Mouse (Mus musculus) ES-E14 (cell line): Measurements from ENCODE around the gene Gm21915. TPM values are rescaled to one million over a fixed set of nuclear protein-coding genes. Genes with fewer than 3 reads are reported as not detected.
A peak's percentile ranks its signal among the peaks of the same experiment; 100 is the strongest.

Experiments used
- DNase-seq: peaks from one replicate; pipeline ENCODE4 v3.0.0-alpha.2; 2013; ENCODE audit warnings: low read depth, low spot score
- H3K27ac ChIP-seq: 2 replicates; pipeline ENCODE4 v1.5.1; 2012; ENCODE audit warnings: low read depth, mild to moderate bottlenecking, low read length, moderate library complexity, mixed read lengths; ENCODE audit not compliant: poor library complexity, insufficient read depth, severe bottlenecking
- H3K36me3 ChIP-seq: 2 replicates; pipeline ENCODE4 v1.6.1; 2012; ENCODE audit warnings: mild to moderate bottlenecking, low read length, moderate library complexity, mixed read lengths; ENCODE audit not compliant: control insufficient read depth, poor library complexity, insufficient read depth, severe bottlenecking
- H3K4me1 ChIP-seq, 2 experiments: fragments of 150-350 bp in 1 of 2; sonication (generic) in 1 of 2; 2 replicates each; pipeline ENCODE4 v1.6.1; 2012; ENCODE audit warnings: low read length in 2 of 2, mild to moderate bottlenecking in 1 of 2, mixed read lengths in 1 of 2; ENCODE audit not compliant: control insufficient read depth in 2 of 2, insufficient read depth in 2 of 2, poor library complexity in 1 of 2
- H3K4me3 ChIP-seq, 2 experiments: fragments of 150-350 bp in 1 of 2; sonication (generic) in 1 of 2; 2 replicates each; pipeline ENCODE4 v1.5.1; 2012; ENCODE audit warnings: low read length in 2 of 2, low read depth in 1 of 2, mild to moderate bottlenecking in 1 of 2, mixed read lengths in 1 of 2; ENCODE audit not compliant: insufficient read depth in 1 of 2, poor library complexity in 1 of 2, severe bottlenecking in 1 of 2
- H3K9ac ChIP-seq: 2 replicates; pipeline ENCODE4 v1.6.1; 2012; ENCODE audit warnings: low read depth, mild to moderate bottlenecking, low read length, mixed read lengths; ENCODE audit not compliant: poor library complexity, insufficient read depth, severe bottlenecking
- H3K9me3 ChIP-seq: fragments of 150-350 bp; sonication (generic); 2 replicates; pipeline ENCODE4 v1.6.1; 2012; ENCODE audit warnings: low read depth, mild to moderate bottlenecking, low read length; ENCODE audit not compliant: control insufficient read depth, insufficient read depth
- CHD2 ChIP-seq: IDR thresholded peaks from 2 replicates; pipeline ENCODE4 v1.6.1; 2014; ENCODE audit warnings: mild to moderate bottlenecking, low read depth, low read length, inconsistent platforms
- HCFC1 ChIP-seq: IDR thresholded peaks from 2 replicates; pipeline ENCODE4 v1.6.1; 2012; ENCODE audit warnings: low read length, inconsistent platforms, borderline replicate concordance; ENCODE audit not compliant: insufficient read depth
- MAFK ChIP-seq: IDR thresholded peaks from 2 replicates; pipeline ENCODE4 v1.6.1; 2014; ENCODE audit warnings: mild to moderate bottlenecking, low read depth, low read length, inconsistent platforms; ENCODE audit not compliant: insufficient read depth
- ZC3H11A ChIP-seq: IDR thresholded peaks from 2 replicates; pipeline ENCODE4 v1.6.1; 2012; ENCODE audit warnings: low read depth, mild to moderate bottlenecking, inconsistent platforms, low read length, borderline replicate concordance
- ZNF384 ChIP-seq: IDR thresholded peaks from 2 replicates; pipeline ENCODE4 v1.6.1; 2012; ENCODE audit warnings: low read depth, low read length, inconsistent platforms
- in situ Hi-C, 2 experiments: fragments of 600-800 bp; cut with MboI; formaldehyde crosslinking; loops; one replicate each; pipeline ENCODE4 v1.15.1; 2025; ENCODE audit warnings: low sequenced_read_pairs in 2 of 2, inconsistent platforms in 1 of 2; ENCODE audit not compliant: unreplicated experiment in 2 of 2
- total RNA-seq: library from RNA; depleted of rRNA; stranded (reverse); fragments of 300-350 nt; gene quantifications from 2 replicates; pipeline ENCODE4 v1.2.3, GENCODE M21; 2012

The Gm21915 gene
- total RNA-seq, 1 experiment = 0.71 TPM

DNA sequence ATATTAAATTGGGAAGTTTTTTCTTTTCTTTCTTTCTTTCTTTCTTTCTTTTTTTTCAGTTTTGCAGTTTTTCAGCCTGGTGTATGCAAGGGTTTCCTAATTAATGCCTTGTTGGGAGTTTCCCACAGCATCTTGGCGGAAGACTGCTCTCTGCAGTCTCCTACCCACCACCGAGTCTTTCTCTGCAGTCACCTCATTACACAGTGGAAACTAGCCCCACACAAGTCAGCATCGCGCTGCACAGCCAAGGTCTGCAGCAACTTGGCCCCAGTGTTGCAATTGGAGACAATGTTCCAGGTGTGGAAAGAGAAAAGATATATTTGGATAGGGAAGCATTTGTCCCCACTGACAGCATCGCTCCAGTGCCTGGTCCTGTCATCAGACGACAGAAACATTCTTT, 20.4 kb upstream of the Gm21915 start:
- in situ Hi-C loops = no loop called here
- no peaks in the 10 kb centered on the region for H3K36me3 ChIP-seq

DNA sequence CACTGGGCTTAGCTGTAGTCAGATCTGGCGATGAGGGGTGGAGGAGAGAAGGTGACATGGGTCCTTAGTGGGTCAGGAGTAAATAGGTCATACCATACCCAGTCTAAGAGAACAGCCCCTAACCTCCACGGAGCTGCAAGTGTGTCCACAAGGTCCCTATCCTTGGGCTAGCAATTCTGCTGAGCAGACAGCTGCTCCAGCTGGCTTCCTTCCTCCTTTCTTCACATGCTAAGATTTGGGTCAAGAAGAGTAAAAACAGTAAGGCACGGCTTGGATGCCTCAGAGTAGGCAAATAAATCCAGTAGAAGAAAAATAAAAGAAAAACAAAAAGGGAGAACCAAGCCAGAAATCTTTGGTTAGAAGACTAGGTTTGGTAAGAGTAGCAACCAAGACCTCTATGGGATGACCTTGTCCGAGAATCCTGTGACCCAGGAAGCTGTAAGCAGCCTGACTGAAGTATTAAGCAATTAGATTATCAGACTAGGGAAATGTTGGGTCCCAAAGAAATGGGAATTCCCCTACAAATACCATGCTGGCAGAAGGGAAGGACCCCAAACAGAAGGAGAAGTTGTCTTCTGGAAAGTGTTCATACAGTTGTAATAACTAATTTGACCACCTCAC, 19.1 kb upstream of the Gm21915 start:
- H3K36me3 ChIP-seq = no peaks in the 10 kb centered on the region
- no peaks in the 10 kb centered on the region for H3K9me3 ChIP-seq
- no peak overlapping the region for H3K9ac ChIP-seq
- H3K4me1 ChIP-seq = peaks cover 0 to 3% of the 10 kb centered on the region in 2 experiments; a peak in 1 of 4 replicates
- in situ Hi-C loops = no loop called here
- no peak overlapping the region for H3K27ac ChIP-seq
- H3K4me3 ChIP-seq = no peak overlapping the region
- DNase-seq = no peak
- TF ChIP-seq CHD2 (no peak), ZC3H11A (no peak), HCFC1 (no peak)

More for the DNA sequence above, 20.4 kb upstream of the Gm21915 start:
- Histone ChIP-seq H3K4me3 (no peak overlapping the region), H3K27ac (no peak overlapping the region), H3K9me3 (no peaks in the 10 kb centered on the region), H3K9ac (no peak overlapping the region), H3K4me1 (peaks cover 0 to 3% of the 10 kb centered on the region in 2 experiments; a peak in 1 of 4 replicates)
- DNase-seq = no peak
- TF ChIP-seq MAFK = no peak
- TF ChIP-seq CHD2 = no peak
- no peak for TF ChIP-seq ZNF384
- no peak for TF ChIP-seq HCFC1
- no peak for TF ChIP-seq ZC3H11A

DNA sequence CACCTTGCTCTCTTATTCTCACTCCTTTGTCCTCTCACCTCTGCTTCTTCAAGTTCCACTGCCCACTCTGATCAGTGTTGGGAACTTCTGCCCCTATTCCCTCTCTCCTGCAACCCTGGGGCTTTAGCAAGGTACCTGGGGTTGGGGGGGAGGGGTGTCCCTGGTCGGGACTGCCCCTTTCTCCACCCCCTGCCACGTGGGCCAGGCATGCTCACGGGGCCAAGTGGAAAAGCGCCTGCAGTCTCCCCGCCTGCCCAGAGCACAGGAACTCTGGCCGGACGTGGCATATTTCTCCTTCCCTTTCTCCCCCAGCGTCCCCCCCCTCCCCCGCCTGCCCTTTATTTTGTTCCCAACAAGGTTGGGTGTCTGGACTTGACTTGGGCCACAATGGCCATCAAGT, 17.7 kb upstream of the Gm21915 start:
- DNase-seq = no peak
- H3K4me3 ChIP-seq = no peak overlapping the region
- in situ Hi-C loops = no loop called here
- H3K36me3 ChIP-seq = no peaks in the 10 kb centered on the region
- no peak for TF ChIP-seq HCFC1
- no peak for TF ChIP-seq MAFK
- TF ChIP-seq ZNF384 = no peak
- no peak for TF ChIP-seq ZC3H11A
- TF ChIP-seq CHD2 = no peak
- H3K27ac ChIP-seq = no peak overlapping the region
- H3K9me3 ChIP-seq = no peaks in the 10 kb centered on the region
- H3K9ac ChIP-seq = no peak overlapping the region
- H3K4me1 ChIP-seq = peaks cover 0 to 3% of the 10 kb centered on the region in 2 experiments; a peak in 1 of 4 replicates

DNA sequence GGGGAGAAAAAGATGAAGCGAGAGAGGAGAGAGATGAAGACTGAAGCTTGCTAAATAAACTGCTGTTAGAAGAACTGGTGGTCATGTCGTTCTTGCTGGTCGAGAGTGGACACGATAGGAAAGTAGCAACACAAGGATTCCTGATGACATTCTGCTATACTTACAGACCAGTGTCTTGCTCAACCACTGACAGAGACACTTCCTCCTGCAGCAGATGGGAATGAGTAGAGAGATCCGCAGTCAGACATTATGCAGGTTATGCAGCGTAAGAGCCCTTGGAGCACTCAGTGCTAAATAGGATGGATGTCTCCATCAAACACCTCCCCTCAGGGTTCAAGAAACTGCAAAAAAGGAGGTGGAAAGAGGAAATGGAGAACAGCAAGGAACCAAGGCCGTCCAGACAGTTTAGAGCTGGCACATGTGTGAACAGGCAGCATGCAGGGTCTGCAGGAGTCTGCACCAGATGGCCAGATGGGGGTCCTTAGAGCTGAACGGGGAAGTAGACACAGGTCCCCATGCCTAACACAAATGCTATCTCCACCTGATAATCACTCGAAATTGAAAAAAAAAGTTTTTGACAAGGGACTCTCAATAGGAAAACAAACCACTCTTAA, 4.1 kb upstream of the Gm21915 start:
- TF ChIP-seq HCFC1 = no peak
- TF ChIP-seq ZNF384 = no peak
- TF ChIP-seq MAFK = no peak
- TF ChIP-seq ZC3H11A = no peak
- no peak for TF ChIP-seq CHD2
- no peak for DNase-seq
- no peaks in the 10 kb centered on the region for H3K36me3 ChIP-seq
- H3K4me1 ChIP-seq = peaks cover 0 to under 1% of the 10 kb centered on the region in 2 experiments; a peak in 1 of 4 replicates
- in situ Hi-C loops = no loop called here
- H3K9me3 ChIP-seq = no peaks in the 10 kb centered on the region
- H3K9ac ChIP-seq = no peak overlapping the region
- no peak overlapping the region for H3K4me3 ChIP-seq
- H3K27ac ChIP-seq = no peak overlapping the region

DNA sequence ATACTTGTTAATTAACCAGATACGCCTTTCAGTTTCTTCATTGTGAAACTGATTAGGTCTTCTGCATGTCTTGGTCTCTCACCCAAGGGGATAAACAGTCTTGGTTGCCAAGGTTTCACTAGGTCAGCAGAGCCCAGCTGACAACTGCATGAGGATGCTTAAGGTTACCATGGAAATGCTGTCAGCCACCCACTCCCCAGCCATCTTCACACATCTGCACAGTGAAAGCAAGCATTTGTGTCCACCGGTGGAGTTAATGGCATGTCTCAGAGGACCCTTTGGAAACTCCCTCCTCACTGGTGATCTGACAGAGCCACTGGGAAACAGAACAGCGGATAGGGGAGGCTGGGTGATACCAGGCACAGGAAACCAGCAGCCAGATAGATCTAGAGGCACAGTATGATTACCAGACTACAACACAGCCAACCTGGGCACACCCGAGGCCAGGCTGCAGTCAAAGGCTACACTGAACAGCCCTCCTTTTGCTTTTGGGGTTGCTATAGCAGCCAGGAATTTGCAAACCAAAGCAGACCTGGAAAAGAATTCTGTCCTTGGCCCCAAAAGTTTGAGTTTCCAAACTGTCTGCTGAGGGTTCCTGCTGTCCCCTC, 1.0 kb downstream of the Gm21915 start:
- H3K9me3 ChIP-seq = no peaks in the 10 kb centered on the region
- no peak for TF ChIP-seq ZC3H11A
- 0 out of 2 replicates have a peak, but pooled peaks have one; percentile 21 for TF ChIP-seq MAFK
- TF ChIP-seq ZNF384 = no peak
- DNase-seq = no peak
- no peaks in the 10 kb centered on the region for H3K36me3 ChIP-seq
- no peak overlapping the region for H3K9ac ChIP-seq
- peaks cover 0 to 6% of the 10 kb centered on the region in 2 experiments; a peak in 1 of 4 replicates for H3K4me1 ChIP-seq
- in situ Hi-C loops = no loop called here
- no peak overlapping the region for H3K27ac ChIP-seq
- no peak overlapping the region for H3K4me3 ChIP-seq
